Mouse (Mus musculus): ENCODE data around the gene Ipo11. TPM values are rescaled to one million over a fixed set of nuclear protein-coding genes. Genes with fewer than 3 reads are reported as not detected.

The Ipo11 gene
- polyA plus RNA-seq, 1 experiment from 2014 or later = 70.1 TPM

GRCm38 (mm10) chr13:106746823-106747222 is 189.9 kb downstream of the Ipo11 start:
- WGBS = 87% methylated on average over 5 of the region's 5 CpGs
- no peak overlapping the region for H3K4me2 ChIP-seq (replicated peaks)
- no peaks in the 10 kb centered on the region for H3K4me1 ChIP-seq

DNA sequence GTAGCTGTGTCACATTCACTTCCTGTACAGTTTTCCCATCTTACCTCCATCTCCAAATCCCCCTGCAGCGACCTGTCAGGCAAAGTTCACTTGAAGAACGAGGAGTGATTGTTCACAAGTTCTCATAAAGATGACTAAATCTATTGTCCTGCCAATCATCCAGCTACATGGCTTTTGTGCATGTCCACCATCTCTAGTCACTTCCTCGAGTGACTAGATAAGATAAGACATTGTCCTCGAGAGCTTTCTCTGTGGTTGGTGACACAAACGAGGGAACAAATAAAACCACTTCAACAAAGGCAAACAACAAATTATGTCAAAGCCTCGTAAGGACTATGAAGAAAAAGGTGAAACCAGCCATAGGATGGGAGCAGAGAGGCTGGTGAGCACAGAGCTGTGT is 191.6 kb downstream of the Ipo11 start:
- no peaks in the 10 kb centered on the region for H3K9me3 ChIP-seq
- H3K36me3 ChIP-seq = no peaks in the 10 kb centered on the region
- no peak overlapping the region for H3K27ac ChIP-seq (replicated peaks)
- no peak overlapping the region for H3K4me3 ChIP-seq
- H3K4me1 ChIP-seq = no peaks in the 10 kb centered on the region
- WGBS = 68% methylated on average over 6 of the region's 6 CpGs
- no peak overlapping the region for H3K4me2 ChIP-seq (replicated peaks)
- H3K9ac ChIP-seq (replicated peaks) = no peak overlapping the region
- ATAC-seq (ENCODE audit: low FRiP score, low read depth) = no peak
- H3K27me3 ChIP-seq = no peaks in the 10 kb centered on the region

More at GRCm38 (mm10) chr13:106746823-106747222, 189.9 kb downstream of the Ipo11 start:
- no peak overlapping the region for H3K4me3 ChIP-seq
- H3K36me3 ChIP-seq = no peaks in the 10 kb centered on the region
- no peak overlapping the region for H3K9ac ChIP-seq (replicated peaks)
- no peak overlapping the region for H3K27ac ChIP-seq (replicated peaks)
- no peak for ATAC-seq (ENCODE audit: low FRiP score, low read depth)
- H3K9me3 ChIP-seq = no peaks in the 10 kb centered on the region
- no peaks in the 10 kb centered on the region for H3K27me3 ChIP-seq

Other genes starting within 250 kb of the Ipo11 start
- 40.4 and 40.5 TPM in 2 replicates for gene Dimt1, start 10.2 kb upstream of the Ipo11 start, polyA plus RNA-seq (2016; fragmentation: Nextera tagmentation; extraction: Ambion mirVana)
- 27.4 and 27.7 TPM in 2 replicates for gene Kif2a, start 85.2 kb upstream of the Ipo11 start, polyA plus RNA-seq (2016; fragmentation: Nextera tagmentation; extraction: Ambion mirVana)